Mouse (Mus musculus): Measurements from ENCODE around the gene Praf2.
"Not testable (repeated sequence)": the region's sequence is repeated elsewhere in the genome, so short reads cannot be mapped to it uniquely, and the experiment has no call there.

The Praf2 gene

DNA sequence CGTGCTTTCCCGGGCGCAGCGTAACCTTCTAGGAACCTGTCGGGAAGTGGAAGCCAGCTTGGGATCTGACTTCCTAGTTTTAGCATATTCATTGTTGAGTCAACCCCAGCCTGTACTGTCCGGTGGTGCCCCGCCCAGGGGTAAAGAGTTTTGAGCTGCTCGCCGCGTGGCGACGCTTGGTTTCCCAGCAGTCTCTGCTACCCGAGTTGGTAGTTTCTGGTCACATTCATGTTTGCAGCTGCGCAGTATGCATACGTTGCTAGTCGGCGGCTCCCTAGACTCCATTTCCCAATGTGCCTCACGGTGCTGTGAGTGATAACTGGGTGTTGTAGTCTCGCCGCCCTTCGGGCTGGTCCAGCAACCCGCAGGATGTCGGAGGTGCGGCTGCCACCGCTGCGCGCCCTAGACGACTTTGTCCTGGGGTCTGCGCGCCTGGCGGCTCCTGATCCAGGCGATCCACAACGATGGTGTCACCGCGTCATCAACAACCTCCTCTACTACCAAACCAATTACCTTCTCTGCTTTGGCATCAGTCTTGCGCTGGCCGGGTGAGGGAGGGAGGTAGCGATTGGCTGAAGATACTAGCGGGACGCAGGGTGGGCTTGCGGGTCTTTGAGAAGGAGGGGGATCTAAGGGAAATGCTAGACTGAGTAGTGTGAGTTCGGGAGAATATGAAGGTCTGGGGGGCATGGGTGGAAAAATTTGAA is at the start of gene Praf2:
Praf2 (plus strand) TSS at position 225 of the 707 bp plus-strand sequence.
- peak; percentile 89 for DNase-seq (ENCODE audit: low read depth, low spot score)

DNA sequence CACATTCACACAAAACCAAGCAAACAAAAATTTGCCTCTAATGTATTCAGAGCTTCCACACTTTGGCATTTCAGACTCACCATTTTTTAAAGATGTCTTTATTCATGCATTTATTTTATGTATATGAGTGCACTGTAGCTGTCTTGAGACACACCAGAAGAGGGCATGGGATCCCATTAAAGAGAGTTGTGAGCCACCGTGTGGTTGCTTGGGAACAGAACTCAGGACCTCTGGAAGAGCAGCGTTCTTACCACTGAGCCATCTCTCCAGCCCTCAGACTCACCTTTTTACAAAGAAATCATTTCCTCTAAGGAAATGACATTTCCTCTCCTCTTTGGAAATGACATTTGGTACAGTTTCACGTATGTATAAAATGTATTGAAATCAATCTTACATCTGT is 49.3 kb upstream of the Praf2 start:
- no peak for DNase-seq (ENCODE audit: low read depth, low spot score)

- DNase-seq (ENCODE audit: low read depth, low spot score): peak; percentile 58
Observed at GRCm38 (mm10) chrX:7679405-7680056, 48.7 kb upstream of the Praf2 start.

DNA sequence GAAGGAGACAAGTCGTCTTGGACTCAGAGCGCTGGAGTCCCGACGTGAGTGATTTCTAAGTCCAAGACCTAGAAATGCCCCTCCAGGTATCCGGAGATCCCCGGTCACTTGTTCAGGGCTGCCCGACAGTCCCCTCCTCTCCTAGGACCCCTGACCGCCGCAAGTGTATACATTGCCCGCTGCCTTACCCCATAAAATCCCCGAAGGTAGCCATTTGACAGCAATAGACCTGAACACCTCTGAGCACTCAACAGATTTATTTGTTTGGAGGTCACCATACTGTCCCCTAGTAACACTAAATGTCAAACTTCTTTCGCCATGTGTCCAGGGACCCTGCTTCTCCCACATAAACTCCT is 48.2 kb upstream of the Praf2 start:
- DNase-seq (ENCODE audit: low read depth, low spot score): no peak

DNA sequence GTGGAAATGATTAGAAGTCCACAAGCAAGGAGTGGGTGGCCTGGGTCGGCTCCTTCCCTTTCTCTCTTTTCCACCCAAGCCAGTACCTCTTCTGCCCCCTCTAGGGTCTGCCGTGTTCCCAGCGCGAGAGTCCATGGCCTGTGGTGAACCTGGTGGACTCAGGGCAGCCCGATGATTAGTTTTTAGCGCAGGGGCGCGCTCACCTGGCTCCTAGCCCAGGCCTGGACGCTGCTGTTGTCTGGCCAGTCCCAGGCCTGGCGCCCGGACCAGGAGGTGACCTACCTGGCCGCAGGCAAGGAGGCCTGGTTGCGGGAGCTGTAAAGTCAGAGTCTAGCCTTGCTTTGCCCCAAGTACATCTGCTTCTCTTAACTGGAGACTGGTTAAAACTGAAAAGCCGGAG is 47.4 kb upstream of the Praf2 start, which contains the start of gene Magix:
Magix (minus strand) TSS at position 388 of the 400 bp plus-strand sequence.
- no peak for DNase-seq (ENCODE audit: low read depth, low spot score)

DNA sequence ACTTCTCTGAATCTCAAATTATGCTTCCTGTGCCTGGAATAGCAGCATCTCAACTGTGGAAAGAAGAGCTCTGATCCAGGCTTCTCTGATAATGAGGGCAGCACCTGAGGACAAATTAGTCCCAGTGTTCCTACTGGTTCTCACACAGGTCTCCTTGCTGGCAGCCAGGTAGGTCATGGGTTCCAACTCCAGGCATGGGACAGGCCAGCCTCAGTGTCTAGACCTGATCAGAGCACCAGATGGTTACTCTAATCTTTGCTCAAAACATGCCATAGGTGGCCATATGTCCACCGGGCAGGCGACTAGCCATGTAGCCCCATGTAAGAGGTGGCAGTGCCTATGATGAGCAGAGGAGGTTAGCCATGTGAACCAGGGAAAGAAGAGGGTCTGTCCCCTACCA is 39.9 kb upstream of the Praf2 start:
- DNase-seq (ENCODE audit: low read depth, low spot score): no peak

- no peak for DNase-seq (ENCODE audit: low read depth, low spot score)
Observed at GRCm38 (mm10) chrX:7690486-7690885, 37.8 kb upstream of the Praf2 start.

DNA sequence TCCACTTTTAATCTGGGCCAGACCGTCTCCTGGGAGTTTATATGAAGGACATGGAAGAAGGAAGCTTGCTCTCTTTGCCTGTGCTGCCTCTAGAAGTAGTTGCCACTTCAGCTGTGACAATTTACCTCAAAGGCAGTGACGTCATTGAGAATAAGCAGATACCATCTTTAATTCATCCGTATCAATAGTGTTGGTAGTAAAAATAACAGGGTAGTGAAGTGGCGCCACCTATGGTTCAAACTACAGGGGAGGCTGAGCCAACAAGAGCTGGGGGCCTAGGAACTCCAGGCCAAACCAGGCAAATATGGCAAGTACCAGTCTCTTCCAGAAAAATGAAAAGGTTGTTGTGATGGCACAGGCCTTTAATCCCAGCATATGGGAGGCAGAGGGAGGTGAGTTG is 35.4 kb upstream of the Praf2 start:
- DNase-seq (ENCODE audit: low read depth, low spot score): no peak

DNA sequence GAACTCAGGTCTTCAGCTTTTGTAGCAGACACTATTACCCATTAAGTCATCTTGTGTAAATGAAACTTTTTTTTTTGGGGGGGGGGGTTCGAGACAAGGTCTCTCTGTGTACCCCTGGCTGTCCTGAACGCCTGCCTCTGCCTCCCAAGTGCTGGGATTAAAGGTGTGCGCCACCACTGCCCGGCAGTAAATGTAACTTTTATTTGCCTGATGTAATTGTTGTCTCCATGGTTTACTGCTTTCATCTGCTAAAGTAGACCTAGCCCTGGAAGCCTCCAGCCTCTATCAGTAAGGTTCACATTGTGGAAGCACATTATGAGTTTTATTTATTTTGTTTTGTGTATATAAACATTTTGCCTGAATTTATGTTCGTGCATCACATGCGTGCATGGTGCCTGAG is 31.7 kb upstream of the Praf2 start:
- DNase-seq (ENCODE audit: low read depth, low spot score): no peak

DNA sequence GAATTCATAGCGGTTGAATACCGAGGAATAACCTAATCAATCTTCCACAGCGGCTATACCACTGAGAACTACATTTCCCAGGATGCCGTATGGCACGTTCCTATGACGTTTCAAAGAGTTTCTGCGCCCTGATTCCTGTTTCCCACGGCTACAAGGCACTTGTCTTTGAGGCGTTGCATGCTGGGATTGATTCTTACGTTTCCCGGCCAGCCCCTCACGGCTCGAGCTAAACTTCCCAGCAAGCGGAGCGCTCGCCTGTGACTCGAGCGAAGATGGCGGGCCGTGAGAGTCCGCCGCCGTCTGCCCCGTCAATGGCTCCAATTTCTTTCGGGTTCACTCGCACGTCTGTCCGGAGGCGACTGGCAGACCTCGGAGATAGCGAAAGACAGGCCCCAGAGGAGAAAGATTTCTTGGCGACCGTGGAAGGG is 31.3 kb upstream of the Praf2 start, which contains the start of gene Gpkow:
Gpkow (plus strand) TSS at position 178 of the 428 bp plus-strand sequence.
- DNase-seq (ENCODE audit: low read depth, low spot score): peak; percentile 94

DNA sequence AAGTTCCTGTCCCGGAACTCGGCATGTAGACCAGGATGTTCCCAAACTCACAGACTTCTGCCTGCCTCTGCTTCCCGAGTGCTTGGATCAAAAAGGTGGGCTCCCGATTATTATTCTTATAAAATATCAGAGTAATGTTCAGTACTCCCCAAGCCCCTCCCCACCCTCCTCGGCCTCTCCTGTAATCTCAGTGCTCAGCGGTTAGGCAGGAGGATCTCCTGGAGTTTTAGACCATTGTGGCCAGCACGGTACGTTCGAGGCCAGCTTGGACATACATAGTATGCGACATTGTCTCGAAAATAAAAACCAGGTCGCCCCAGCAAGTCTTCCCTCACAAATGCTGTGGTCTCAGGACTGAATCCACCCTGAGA is 14.5 kb upstream of the Praf2 start:
- not testable (repeated sequence) for DNase-seq (ENCODE audit: low read depth, low spot score)

DNA sequence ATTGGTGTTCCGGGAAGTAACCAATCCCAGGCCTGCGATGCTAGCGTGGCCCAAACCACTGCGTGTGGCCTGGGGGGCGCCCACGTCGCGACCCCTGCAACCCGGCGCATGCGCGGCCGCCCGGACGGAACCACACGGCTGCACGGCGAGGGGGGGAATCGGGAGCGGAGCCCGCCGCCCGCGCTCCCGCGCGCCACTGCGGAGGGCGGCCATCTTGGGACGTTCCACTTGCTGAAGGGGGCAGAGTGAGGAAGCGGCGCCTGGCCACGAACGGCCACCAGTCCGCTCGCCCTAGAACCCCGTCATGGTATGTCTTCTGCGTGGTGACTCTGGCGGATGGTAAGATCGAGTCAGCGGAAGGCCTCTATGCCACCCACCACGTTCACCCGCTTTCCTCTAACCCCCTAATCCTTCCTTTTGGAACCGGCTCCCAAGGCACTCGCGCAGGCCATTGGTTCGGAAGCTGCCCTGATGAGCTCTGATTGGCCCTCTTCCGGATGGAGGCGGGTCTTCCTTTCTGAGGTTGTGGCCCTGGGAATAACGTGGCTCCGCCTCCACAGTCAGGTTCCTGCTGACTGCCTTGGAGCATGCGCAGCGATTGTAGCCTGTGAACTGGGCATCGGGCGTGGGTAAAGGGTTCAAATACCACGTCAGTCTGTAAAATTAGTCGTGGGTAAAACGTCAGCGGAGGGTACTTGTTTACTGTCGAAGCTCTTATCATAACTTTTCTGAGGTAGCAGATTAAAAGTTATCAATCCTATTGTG is 13.9 kb upstream of the Praf2 start, which contains the start of gene Wdr45:
Wdr45 (plus strand) TSS at position 199 of the 765 bp plus-strand sequence.
- peak; percentile 95 for DNase-seq (ENCODE audit: low read depth, low spot score)

- DNase-seq (ENCODE audit: low read depth, low spot score): not testable (repeated sequence)
Observed at GRCm38 (mm10) chrX:7716058-7716457, 12.2 kb upstream of the Praf2 start.

DNA sequence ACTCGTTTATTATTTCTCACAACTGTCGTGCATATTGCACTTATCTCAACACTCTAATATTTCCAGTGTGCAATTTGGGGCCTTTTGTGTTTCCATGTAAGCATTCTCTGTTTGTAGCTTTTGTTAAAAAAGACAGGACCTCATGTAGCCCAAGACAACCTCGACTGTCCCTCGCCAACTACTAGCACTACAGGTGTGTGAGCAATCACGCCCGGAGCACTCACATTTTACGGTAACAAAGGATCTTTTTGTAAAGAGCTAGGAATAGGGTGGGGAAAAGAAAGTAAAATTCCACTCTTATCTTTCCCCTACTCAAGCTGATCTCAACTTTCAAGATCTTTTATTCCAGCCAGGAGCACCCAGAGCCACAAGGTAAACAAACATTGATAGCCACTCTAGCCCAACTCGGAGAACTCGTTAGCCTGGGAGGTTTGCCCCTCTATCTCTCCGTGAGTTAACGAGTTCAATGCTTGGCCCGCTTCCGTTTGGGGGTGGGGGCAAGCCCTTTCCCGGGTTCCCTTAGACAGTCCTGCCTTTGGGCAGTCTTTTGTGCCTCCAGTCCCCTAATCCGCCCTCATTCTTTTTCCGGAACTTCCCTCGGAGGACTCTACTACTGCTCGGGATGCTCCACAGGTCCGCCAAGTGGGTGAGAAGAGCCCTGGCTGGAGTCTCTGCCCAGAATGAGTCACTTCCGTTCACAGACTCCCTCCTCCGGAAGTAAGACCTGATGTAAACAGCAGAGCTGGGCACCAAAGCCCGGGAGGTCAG is 6.5 kb upstream of the Praf2 start, which contains the start of gene Gm45208:
Gm45208 (plus strand) TSS at position 732 of the 768 bp plus-strand sequence.
- DNase-seq (ENCODE audit: low read depth, low spot score): peak; percentile 67

DNA sequence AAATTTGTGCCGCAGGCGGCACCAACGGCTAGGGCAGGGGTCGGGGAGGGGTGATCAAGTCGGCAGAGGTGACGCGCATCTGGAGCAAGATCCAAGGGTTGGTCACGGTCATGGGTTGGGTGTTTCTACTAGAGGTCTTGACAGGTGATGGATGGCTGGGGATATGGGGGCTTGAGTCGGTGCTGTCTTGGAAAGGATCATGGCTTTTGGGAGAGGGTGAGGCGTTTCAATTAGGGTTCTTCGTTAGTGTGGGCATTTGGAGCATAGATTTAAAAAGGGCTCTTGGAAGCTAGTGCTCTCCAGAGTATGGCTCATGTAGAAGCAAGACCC is 6.0 kb upstream of the Praf2 start:
- no peak for DNase-seq (ENCODE audit: low read depth, low spot score)

GRCm38 (mm10) chrX:7722691-7723090 is 5.5 kb upstream of the Praf2 start:
- DNase-seq (ENCODE audit: low read depth, low spot score): no peak

GRCm38 (mm10) chrX:7724135-7724534 is 4.1 kb upstream of the Praf2 start:
- DNase-seq (ENCODE audit: low read depth, low spot score): no peak

GRCm38 (mm10) chrX:7725841-7726240 is 2.4 kb upstream of the Praf2 start:
- DNase-seq (ENCODE audit: low read depth, low spot score): no peak

DNA sequence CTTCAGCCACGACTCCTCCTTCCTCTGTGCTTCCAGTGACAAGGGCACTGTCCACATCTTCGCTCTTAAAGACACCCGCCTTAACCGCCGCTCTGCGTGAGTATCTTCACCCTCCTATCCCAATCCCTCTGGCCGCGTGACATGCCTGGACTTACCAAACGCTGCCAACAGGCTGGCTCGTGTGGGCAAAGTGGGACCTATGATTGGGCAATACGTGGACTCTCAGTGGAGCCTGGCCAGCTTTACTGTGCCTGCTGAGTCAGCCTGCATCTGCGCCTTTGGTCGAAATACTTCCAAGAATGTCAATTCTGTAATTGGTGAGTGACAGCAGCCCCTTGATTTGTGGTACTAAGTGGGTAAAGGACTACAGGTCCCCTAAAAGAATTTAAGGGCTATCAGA is 1.1 kb upstream of the Praf2 start:
- DNase-seq (ENCODE audit: low read depth, low spot score): no peak

DNA sequence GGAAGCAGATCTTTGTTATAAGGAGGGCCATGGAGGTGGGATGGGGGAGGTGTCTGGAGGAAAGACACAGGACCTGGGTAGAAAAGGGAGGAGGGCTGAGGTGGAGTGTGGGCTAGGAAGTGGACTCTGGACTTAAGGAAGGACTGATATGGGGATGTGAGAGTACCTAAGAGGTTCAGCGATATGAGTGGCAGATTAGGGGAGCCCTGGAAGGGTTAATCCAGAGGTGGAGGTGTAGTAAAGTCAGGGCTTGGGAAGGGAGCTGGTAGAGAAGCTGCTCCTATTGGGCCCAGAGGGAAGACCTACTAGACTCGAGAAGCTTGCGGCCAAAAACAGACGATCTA is 655 bp downstream of the Praf2 start:
- DNase-seq (ENCODE audit: low read depth, low spot score): no peak

DNA sequence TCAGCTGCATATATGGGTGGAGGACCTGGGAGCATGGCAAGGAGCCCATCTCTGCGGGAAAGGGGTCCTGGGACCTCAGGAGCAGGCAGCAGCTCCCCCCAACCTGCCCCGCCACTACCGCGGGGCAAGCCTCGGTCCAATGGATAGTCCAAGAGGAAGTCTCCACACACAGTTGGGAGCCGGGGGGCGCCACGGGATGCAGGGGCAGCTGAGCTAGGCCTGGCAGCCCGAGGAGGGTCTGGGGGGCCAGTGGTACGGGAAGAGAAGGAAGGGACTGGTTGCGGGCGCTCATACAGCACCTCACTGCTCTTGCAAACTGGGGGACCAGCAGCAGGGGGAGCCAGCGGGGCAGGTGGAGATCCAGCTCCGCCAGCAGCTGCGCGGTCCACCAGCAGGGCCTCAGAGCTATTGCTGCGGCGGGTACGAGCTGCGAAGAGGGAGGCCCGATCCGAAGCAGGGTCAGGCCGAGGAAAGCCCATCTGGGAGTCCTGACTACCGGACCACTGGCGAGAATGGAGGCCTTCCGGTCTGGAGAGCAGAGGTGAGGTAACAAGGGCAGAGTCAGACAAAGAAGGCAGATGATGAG is 5.4 kb downstream of the Praf2 start:
- no peak for DNase-seq (ENCODE audit: low read depth, low spot score)

All from telencephalon, adult 2 months (tissue).